Mouse (Mus musculus) left cerebral cortex, adult 11 months (tissue): Measurements from ENCODE around the gene Zfp335.
"Not testable (repeated sequence)": the region's sequence is repeated elsewhere in the genome, so short reads cannot be mapped to it uniquely, and the experiment has no call there.

Source experiments
- DNase-seq: peaks from one replicate; pipeline ENCODE4 v3.0.0; 2022; ENCODE audit warnings: low spot score

The Zfp335 gene

DNA sequence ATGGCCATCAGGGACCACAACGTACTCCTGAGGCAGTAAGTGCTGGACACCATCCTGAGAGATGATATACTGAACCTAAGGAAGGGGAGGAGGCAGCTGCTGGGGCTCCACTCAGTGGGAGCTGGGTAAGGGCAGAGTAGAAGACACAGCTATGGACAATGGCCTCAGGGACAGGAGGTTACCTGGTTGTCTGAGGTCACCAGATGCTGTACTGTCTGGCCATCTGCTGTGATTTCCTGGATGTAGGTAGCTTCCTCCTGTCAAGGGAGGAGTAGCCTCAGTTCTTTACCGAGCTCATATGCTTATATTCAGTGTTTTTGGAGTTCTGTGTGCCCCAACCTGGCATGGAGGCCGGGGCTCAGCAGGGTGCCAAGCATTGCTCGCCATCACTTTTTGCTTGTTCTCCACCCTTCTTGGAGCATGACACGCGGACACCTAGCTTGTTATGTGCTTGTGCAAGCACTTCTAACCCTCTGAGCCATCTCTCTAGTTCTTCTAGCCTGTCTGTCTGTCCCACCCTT lies 18.8 kb downstream of the Zfp335 start:
- DNase-seq: no peak

GRCm38 (mm10) chr2:164891908-164892695 lies 19.5 kb downstream of the Zfp335 start:
- no peak for DNase-seq

- DNase-seq: no peak
Observed at GRCm38 (mm10) chr2:164891056-164891834, 20.3 kb downstream of the Zfp335 start.

GRCm38 (mm10) chr2:164890411-164891049 lies 21.0 kb downstream of the Zfp335 start:
- DNase-seq: no peak

DNA sequence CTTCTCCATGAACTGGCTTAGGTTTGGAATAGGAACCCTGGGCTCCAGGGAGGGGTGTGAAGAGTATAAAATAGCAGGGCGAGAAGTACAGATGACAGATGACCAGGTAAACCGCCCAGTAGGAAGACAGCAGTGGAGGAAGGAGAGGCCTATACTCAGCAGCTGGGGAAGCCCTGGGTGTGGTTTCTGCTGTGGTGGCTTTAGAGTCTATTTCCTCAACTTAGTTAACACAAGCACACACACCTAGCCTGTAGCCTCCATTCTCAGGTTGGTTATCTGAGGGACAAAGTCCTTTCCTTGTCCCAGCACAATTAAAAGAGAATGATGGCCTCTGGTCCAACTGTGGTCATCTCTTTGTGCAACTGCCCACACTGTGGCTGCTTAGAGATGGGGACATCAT lies 21.6 kb downstream of the Zfp335 start:
- no peak for DNase-seq

- DNase-seq: no peak
Observed at GRCm38 (mm10) chr2:164888996-164889395, 22.6 kb downstream of the Zfp335 start.

- no peak for DNase-seq
Observed at GRCm38 (mm10) chr2:164886617-164887016, 24.9 kb downstream of the Zfp335 start.

- DNase-seq: peak; percentile 57
Observed at GRCm38 (mm10) chr2:164885788-164886187, 25.8 kb downstream of the Zfp335 start.

DNA sequence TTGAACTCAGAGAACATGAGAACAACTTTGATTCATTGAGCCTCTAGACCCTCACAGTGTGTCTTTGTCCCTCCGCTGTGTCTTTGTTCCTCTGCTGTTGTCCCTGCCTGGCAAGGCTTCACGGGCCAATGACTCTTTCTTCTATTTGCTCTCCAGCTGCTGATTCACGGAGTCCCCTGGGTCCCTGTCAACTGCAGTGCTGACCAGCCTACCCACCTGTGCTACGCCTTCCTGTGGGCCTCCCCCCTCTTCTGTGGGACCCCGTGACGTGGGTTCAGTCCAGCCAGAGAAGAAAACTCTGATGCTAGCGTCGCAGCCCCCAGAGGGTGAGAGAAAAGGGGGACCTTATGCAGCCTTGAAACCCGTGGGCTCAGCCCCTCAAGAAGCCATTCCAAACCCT lies 28.9 kb downstream of the Zfp335 start:
- DNase-seq: no peak

GRCm38 (mm10) chr2:164879568-164880277 lies 31.8 kb downstream of the Zfp335 start:
- DNase-seq: peak; percentile 90

DNA sequence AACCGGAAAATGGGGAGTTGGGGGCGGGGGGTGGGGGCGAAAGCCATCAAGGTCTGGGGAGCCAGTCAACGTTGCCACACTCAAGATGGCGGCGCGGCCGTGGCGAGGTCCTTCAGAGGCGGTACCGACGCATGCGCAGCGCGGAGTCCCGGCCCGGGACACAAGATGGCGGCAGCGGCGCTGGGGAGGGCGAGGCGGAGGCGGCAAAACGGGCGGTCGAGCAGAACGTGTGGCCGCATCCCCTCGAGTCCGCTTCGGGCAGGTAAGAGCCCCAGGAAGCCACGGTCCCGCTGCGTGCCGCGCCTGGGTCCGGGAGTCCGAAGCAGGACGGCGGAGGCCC lies 32.4 kb downstream of the Zfp335 start, which contains the start of gene Pcif1:
Pcif1 (plus strand) TSS at position 77 of the 340 bp plus-strand sequence.
- peak; percentile 84 for DNase-seq

GRCm38 (mm10) chr2:164878509-164879227 lies 32.9 kb downstream of the Zfp335 start:
- peak; percentile 54 for DNase-seq

- not testable (repeated sequence) for DNase-seq
Observed at GRCm38 (mm10) chr2:164877376-164878215, 34.0 kb downstream of the Zfp335 start.

DNA sequence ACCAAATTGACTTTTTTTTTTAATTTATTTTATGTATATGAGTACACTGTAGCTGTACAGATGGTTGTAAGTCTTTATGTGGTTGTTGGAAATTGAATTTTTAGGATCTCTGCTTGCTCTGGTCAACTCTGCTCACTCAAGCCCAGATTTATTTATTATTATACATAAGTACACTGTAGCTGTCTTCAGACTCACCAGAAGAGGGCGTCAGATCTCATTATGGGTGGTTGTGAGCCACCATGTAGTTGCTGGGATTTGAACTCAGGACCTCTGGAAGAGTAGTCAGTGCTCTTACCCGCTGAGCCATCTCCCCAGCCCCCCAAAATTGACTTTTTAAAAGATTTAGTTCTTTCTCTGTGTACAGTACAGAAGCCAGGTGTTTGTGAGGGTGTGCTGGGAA lies 35.9 kb downstream of the Zfp335 start:
- not testable (repeated sequence) for DNase-seq

- DNase-seq: no peak
Observed at GRCm38 (mm10) chr2:164874239-164874769, 37.3 kb downstream of the Zfp335 start.

DNA sequence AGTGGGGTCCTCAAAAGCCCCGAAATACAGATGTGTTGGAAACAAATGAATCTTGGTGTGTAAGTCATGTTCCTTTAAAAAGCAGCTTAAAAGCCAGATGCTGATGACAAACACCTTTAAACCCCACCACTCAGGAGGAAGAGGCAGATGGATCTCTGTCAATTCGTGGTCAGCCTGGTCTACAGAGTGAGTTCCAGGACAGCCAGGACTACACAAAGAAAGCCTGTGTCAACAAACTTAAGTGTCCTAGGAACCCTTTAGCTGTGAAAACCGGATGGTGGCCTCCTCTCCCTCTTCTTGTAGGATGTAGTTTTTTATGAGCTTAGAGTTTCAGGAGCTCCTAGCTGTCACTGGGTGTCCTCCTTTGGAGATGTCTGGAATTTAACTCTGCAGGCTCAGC lies 37.9 kb downstream of the Zfp335 start:
- DNase-seq: no peak

DNA sequence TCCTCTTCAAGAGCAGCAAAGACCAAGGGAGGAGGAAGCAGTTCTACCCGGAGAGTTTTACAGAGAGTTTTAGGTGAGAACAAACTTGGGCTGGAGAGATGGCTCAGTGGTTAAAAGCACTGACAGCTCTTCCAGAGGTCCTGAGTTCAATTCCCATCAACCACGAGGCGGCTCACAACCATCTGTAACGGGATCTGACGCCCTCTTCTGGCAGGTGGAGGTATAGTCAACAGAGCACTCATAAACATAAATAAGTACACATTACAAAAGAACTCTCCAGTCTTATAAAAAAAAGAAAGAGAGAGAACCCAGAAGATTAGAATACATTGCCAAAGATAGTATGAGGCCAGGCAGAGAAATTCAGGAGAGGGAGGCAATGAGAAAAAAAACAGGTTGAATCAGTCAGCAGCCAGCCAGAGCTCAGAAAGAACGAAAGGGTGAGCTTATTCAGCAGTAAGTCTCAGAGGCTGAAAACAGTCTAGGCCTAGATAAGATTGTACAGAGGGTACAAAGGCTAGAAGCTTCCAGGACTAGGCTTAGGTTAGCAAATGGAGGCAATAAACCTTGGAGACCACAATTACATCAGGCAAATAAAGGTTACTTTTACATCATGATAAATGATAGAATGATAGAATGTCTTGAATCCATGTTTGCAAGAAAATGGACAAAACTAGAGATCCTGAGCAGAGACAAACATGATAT lies 39.8 kb downstream of the Zfp335 start:
- no peak for DNase-seq

DNA sequence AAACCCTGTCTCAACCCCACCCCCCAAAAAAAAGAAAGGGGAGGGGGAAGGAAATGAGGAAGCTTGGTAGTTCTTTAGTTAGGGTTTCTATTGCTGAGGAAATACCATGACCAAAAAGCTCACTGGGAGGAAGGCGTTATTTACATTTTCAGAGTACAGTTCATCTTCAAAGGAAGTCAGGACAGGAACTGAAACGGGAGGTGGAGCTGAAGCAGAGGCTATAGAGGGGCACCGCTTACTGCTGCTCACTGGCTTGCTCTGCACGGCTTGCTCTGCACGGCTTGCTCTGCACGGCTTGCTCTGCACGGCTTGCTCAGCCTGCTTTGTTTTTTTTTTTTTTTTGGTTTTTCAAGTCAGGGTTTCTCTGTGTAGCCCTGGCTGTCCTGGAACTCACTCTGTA lies 43.1 kb downstream of the Zfp335 start:
- DNase-seq: no peak

GRCm38 (mm10) chr2:164867566-164867965 lies 44.0 kb downstream of the Zfp335 start:
- DNase-seq: no peak
